Mouse (Mus musculus): Measurements from ENCODE around the gene Olfr553.
"Not testable (repeated sequence)": the region's sequence is repeated elsewhere in the genome, so short reads cannot be mapped to it uniquely, and the experiment has no call there.

The Olfr553 gene

DNA sequence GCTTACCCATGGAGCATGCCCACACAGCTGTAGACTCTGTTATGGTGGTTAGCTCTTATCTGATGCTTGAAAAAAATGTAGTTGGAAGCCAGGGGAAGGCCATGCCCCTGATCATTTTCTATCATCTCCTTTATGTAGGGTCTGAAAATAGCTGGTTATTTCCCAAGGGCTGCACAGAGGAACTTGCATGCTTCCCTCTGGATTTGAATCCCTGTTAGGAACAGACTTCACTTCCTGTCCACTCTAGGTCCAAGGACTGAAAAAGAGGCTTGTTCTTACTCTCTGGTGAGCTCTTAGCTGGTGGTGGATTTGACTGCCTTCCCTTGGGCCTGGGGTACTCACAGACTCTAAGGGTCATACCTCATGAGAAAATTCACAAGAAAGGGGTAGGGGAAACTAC is at the start of gene Olfr553:
Gene Olfr553 (minus strand): TSS at position 101 of the 400 bp plus-strand sequence.
- DNase-seq (ENCODE audit: low spot score): no peak

GRCm38 (mm10) chr7:102665378-102665777 is 47.4 kb upstream of the Olfr553 start:
- peak; percentile 59 for DNase-seq (ENCODE audit: low spot score)

- DNase-seq (ENCODE audit: low spot score): peak; percentile 75
These were observed 46.6 kb upstream of the Olfr553 start, which contains the start of gene Olfr556 for GRCm38 (mm10) chr7:102664599-102664998. Gene Olfr556, plus strand, starts transcription at chr7:102664899.

GRCm38 (mm10) chr7:102658523-102658922 is 40.5 kb upstream of the Olfr553 start, which contains the start of gene Olfr555:
Gene Olfr555, plus strand, starts transcription at chr7:102658823.
- no peak for DNase-seq (ENCODE audit: low spot score)

GRCm38 (mm10) chr7:102644945-102645344 is 26.9 kb upstream of the Olfr553 start:
- DNase-seq (ENCODE audit: low spot score): not testable (repeated sequence)

DNA sequence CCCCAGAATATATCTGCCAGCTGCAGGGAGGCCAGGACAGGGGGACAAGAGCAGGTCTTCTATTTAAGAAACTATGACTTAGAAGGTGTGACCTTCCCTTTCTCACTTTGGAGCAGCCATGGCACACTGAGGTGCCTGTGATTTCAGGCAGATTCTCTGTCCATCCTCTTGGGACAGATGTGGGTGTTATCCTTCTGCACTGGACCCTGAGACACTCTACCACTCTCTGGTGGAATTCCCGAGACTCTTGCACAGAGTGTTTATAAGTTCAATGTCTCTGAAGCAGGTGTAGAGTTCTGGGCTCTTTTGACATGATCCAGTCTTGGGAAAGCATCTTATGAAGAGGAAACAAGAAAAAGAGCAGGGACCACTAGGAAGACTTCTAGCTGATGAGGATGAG is 20.1 kb upstream of the Olfr553 start, which contains the start of gene Olfr554:
Gene Olfr554 (plus strand): TSS at position 301 of the 400 bp plus-strand sequence.
- DNase-seq (ENCODE audit: low spot score): no peak

DNA sequence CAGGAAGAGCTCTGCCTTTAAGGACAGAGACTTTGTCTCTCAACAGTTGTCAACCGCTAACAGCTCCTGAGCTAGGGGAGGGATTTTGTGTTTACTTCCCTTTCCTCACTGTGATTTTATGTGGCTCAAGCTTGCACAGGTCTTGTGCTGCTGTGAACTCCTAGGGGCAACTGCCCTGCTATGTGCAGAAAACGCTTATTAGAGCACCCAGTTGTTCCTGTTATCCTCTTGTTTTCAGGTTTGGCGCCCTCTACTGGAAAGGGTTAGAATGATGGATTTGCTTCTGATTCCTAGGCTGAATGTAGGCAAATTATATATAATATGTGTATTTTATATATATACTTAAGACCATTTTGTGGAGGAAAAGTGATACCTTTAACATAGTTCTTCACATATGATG is 18.6 kb upstream of the Olfr553 start:
- no peak for DNase-seq (ENCODE audit: low spot score)

- not testable (repeated sequence) for DNase-seq (ENCODE audit: low spot score)
These were observed 2.4 kb upstream of the Olfr553 start for GRCm38 (mm10) chr7:102620368-102620767.

DNA sequence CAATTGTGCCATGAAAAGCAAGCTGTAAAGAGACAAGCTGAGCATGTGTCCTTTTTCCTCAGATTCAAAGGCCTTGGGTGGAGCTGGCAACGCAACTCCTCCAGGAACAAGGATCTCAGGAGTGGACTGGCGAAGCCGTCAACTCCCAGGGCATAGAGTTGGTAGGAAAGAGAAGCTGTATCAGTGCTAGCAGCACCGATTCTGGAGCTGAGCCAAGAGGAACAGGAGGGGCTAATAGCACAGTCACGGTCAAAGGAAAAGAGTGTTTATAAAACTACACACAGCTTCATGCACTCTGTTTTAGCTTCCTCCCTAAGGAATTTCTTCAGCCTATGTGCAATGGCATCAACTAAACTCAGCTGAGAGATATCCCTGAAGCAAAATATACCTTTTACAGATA is 1.6 kb upstream of the Olfr553 start:
- no peak for DNase-seq (ENCODE audit: low spot score)

- no peak for DNase-seq (ENCODE audit: low spot score)
These were observed 20.5 kb downstream of the Olfr553 start, which contains the start of gene Olfr552 for GRCm38 (mm10) chr7:102597378-102598031. Gene Olfr552, plus strand, starts transcription at chr7:102597770.

- DNase-seq (ENCODE audit: low spot score): no peak
These were observed 26.2 kb downstream of the Olfr553 start, which contains the start of gene Olfr551 for GRCm38 (mm10) chr7:102591786-102592185. Gene Olfr551, minus strand, starts transcription at chr7:102591886.

GRCm38 (mm10) chr7:102575998-102576397 is 42.0 kb downstream of the Olfr553 start:
- no peak for DNase-seq (ENCODE audit: low spot score)

DNA sequence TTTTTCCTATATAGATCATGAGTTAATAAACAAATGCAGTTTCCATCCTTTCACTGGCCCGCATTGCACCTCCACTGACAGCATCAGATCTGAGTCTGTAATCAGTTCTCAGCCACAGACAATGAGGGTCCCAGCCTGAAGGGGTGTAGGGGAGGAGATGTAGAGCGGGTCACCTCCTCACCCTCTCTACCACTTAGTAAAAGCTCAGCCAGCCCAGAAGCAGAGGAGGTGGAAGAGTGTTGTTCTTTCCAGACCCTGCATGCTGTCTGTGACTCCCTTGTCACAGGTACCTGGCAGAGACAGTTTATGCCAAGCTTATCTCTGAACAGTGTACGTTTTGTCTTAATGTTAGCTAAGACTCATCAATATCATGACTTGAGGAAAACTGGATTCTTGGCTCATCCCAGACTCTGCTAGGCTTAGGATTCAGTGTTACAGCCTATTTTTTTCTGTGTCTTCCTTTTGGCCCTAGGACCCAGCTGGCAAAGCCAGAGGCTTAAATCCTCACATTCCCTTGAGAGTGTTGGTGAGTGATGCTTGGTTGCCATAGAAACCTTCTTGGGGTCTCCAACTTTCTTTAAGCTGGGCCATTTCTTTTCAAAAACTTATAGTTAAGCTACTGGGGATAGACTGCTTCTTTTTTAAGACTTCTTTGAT is 44.7 kb downstream of the Olfr553 start:
- no peak for DNase-seq (ENCODE audit: low spot score)

DNA sequence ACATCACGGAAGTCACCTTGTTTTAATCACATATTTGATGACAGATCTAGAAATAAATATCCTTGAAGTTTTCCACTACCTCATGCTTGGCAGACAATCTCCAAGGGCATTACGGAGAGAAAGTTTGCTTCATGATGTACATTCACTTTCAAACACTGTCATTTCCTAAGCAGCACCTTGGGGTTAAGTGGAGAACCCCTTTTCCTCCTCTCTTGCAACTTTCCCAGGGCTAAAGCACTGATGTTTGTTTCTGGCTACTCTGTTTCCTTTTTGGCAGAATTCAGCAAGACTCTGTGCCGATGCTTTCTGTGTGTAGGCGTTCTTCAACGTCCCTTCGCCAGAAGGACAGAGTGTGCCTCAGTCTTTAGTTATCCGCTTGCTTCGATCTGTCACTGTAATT is 46.9 kb downstream of the Olfr553 start, which contains the start of gene Olfr550:
Gene Olfr550 (plus strand): TSS at position 301 of the 400 bp plus-strand sequence.
- DNase-seq (ENCODE audit: low spot score): no peak

DNA sequence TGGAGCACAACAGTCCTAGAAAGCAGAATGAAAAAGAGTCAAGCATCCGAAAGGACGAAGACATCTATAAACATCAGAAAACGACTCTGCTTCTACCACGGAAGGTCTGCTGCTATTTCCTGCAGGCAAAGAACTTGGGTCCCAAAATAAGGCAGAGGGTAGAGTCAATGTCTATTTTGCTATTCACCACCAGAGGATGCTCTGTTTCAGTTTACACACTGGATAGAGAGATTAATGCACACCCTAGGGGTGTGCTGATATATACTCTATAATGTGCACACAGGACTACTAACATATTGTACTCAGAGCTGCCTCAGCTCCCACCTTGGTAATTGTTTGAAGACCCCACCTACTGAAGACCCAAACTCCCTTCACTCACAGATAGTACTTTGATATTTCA is 51.8 kb downstream of the Olfr553 start:
- DNase-seq (ENCODE audit: low spot score): no peak

- DNase-seq (ENCODE audit: low spot score): peak; percentile 85
These were observed 52.7 kb downstream of the Olfr553 start, which contains the start of gene Trim21 for GRCm38 (mm10) chr7:102564999-102565997. Gene Trim21, minus strand, starts transcription at chr7:102565486.

Measured in MN1 (cell line).